Mouse (Mus musculus) midbrain, embryonic 15.5 days (tissue): ENCODE measurements around the gene Myo6. TPM values are rescaled to one million over a fixed set of nuclear protein-coding genes. Genes with fewer than 3 reads are reported as not detected.

Experiments
- ATAC-seq: fragments of 200-750 bp; cut with Nextera tagmentation; replicated peaks from 2 replicates; pipeline ENCODE4 v1.8.0; 2017; ENCODE audit warnings: moderate TSS enrichment
- H3K27ac ChIP-seq: fragments of 300-500 bp; sonication (generic); 2 replicates; pipeline ENCODE4 v1.5.1; 2015; ENCODE audit warnings: mild to moderate bottlenecking, inconsistent platforms
- H3K27me3 ChIP-seq: fragments of 300-500 bp; sonication (generic); replicated peaks from 2 replicates; pipeline ENCODE4 v1.6.1; 2015; ENCODE audit warnings: inconsistent platforms
- H3K36me3 ChIP-seq: fragments of 300-500 bp; sonication (generic); replicated peaks from 2 replicates; pipeline ENCODE4 v1.6.1; 2015; ENCODE audit warnings: inconsistent platforms
- H3K4me1 ChIP-seq: fragments of 300-500 bp; sonication (generic); 2 replicates; pipeline ENCODE4 v1.6.1; 2015; ENCODE audit warnings: inconsistent platforms
- H3K4me2 ChIP-seq: fragments of 300-500 bp; sonication (generic); 2 replicates; pipeline ENCODE4 v1.6.1; 2015; ENCODE audit warnings: inconsistent platforms, mild to moderate bottlenecking, moderate library complexity
- H3K4me3 ChIP-seq: fragments of 300-500 bp; sonication (generic); 2 replicates; pipeline ENCODE4 v1.5.1; 2015; ENCODE audit warnings: mild to moderate bottlenecking, inconsistent platforms
- H3K9ac ChIP-seq: fragments of 300-500 bp; sonication (generic); 2 replicates; pipeline ENCODE4 v1.6.1; 2015; ENCODE audit warnings: mild to moderate bottlenecking, inconsistent platforms
- H3K9me3 ChIP-seq: fragments of 300-500 bp; sonication (generic); 2 replicates; pipeline ENCODE4 v1.6.1; 2016; ENCODE audit warnings: inconsistent platforms
- WGBS: fragments of 180-500 bp; shearing (Covaris S2); methylation state at CpG from one replicate; pipeline ENCODE4 v1.1.7; 2015; ENCODE audit warnings: mixed read lengths; 5-methylcytosine and 5-hydroxymethylcytosine counted together
- polyA plus RNA-seq: library from polyadenylated mRNA; unstranded; fragments of >200 nt; fragmentation: Nextera tagmentation; extraction: Ambion mirVana; gene quantifications from 2 replicates; pipeline ENCODE4 v1.2.1, GENCODE M21; 2015

Gene Myo6
- polyA plus RNA-seq, 1 experiment from 2014 or later, result 18.1 TPM

DNA sequence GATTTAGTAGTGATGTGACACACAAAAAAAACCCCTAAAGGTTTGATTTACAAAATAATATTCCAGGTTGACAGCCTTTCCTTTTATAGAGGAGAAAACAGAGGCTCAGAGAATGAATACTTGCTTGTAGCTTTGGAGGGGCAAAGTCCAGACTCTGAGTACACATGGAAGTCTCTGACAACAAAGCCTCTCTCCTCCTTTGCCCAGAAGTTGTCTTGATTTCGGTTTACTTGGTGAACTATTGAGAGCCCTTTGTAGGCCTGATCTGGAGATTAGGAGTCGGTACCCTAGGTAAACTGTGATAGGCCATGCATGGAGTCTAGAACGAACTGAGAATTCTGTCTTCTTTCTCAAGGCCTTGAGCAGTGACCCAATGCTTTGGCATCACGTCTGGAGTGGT lies 2.3 kb downstream of the Myo6 start:
- Histone ChIP-seq H3K27ac (no peak overlapping the region), H3K36me3 (no peaks in the 10 kb centered on the region), H3K27me3 (no peaks in the 10 kb centered on the region), H3K4me1 (peaks cover 7% of the 10 kb centered on the region), H3K9me3 (no peaks in the 10 kb centered on the region; the same call in 1 of the 2 replicates), H3K9ac (no peak overlapping the region), H3K4me3 (no peak overlapping the region), H3K4me2 (no peak overlapping the region)
- ATAC-seq, result no peak
- 63% methylated on average over 4 of the region's 4 CpGs for WGBS

GRCm38 (mm10) chr9:80169551-80169950 lies 4.7 kb downstream of the Myo6 start:
- no peak for ATAC-seq
- Histone ChIP-seq H3K4me2 (no peak overlapping the region), H3K9me3 (no peaks in the 10 kb centered on the region), H3K4me3 (no peak overlapping the region), H3K4me1 (peaks cover 4% of the 10 kb centered on the region), H3K36me3 (no peaks in the 10 kb centered on the region), H3K27me3 (no peaks in the 10 kb centered on the region), H3K9ac (no peak overlapping the region), H3K27ac (no peak overlapping the region)
- 85% methylated on average over 9 of the region's 9 CpGs for WGBS

DNA sequence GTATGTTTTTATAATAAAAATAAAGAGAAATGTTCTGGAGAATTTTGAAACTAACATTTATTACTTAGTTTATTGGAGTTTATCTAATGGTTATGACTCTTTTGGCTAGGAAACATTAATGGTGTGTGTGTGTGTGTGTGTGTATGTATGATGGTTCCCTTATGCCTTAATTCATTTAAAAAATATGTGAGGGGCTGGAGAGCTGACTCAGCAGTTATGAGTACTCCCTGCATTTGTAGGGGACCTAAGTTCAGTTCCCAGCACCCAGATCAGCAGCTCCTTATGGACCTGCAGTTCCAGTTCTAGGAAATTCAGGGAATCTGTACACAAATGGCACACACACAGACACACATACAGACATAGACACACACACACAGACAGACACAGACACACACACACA lies 6.4 kb downstream of the Myo6 start:
- Histone ChIP-seq H3K36me3 (no peaks in the 10 kb centered on the region), H3K9me3 (no peaks in the 10 kb centered on the region), H3K27me3 (no peaks in the 10 kb centered on the region), H3K9ac (no peak overlapping the region), H3K27ac (no peak overlapping the region), H3K4me1 (peaks cover 4% of the 10 kb centered on the region), H3K4me2 (no peak overlapping the region), H3K4me3 (no peak overlapping the region)
- no peak for ATAC-seq

GRCm38 (mm10) chr9:80172396-80173222 lies 7.8 kb downstream of the Myo6 start:
- no peaks in the 10 kb centered on the region for H3K36me3 ChIP-seq
- no peaks in the 10 kb centered on the region for H3K27me3 ChIP-seq
- H3K4me1 ChIP-seq, result peaks cover 4% of the 10 kb centered on the region
- ATAC-seq, result no peak
- WGBS, result 62% methylated on average over 8 of the region's 8 CpGs
- no peak overlapping the region for H3K4me2 ChIP-seq
- no peak overlapping the region for H3K9ac ChIP-seq
- no peak overlapping the region for H3K4me3 ChIP-seq
- no peaks in the 10 kb centered on the region for H3K9me3 ChIP-seq
- H3K27ac ChIP-seq, result no peak overlapping the region

DNA sequence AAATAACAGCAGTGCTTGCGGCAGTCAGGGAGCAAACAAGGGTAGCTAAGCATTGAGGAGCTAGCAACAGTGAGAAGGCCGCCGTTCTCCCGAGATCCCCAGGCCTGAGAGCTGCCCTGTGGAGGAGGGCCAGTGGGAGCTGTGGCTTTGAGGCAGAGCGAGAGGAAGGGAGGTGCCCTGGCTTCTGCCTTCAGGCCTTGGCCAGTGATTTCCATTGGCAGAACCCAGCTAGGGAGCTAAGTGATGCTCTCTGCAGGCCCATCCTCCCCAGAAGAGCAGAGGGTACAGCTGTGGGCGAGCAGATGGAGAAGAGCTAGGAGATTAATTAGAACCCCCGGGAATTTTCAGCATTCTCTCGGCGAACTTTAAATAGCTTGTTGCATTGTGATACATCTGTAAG lies 8.8 kb downstream of the Myo6 start:
- no peak overlapping the region for H3K4me2 ChIP-seq
- H3K36me3 ChIP-seq, result no peaks in the 10 kb centered on the region
- no peak overlapping the region for H3K9ac ChIP-seq
- H3K9me3 ChIP-seq, result no peaks in the 10 kb centered on the region
- H3K4me3 ChIP-seq, result no peak overlapping the region
- peak; percentile 85 for ATAC-seq
- peaks cover 4% of the 10 kb centered on the region for H3K4me1 ChIP-seq
- H3K27ac ChIP-seq, result peak overlapping the region; percentile 34; the same call in 1 of the 2 replicates
- WGBS, result 25% methylated on average over 9 of the region's 9 CpGs
- H3K27me3 ChIP-seq, result no peaks in the 10 kb centered on the region

- Histone ChIP-seq H3K4me3 (no peak overlapping the region), H3K9ac (no peak overlapping the region), H3K9me3 (no peaks in the 10 kb centered on the region), H3K27ac (no peak overlapping the region), H3K27me3 (no peaks in the 10 kb centered on the region), H3K36me3 (no peaks in the 10 kb centered on the region), H3K4me2 (no peak overlapping the region), H3K4me1 (peaks cover 4% of the 10 kb centered on the region)
- WGBS, result 79% methylated on average over 13 of the region's 13 CpGs
- ATAC-seq, result no peak
These were observed 12.1 kb downstream of the Myo6 start for GRCm38 (mm10) chr9:80176696-80177478.

DNA sequence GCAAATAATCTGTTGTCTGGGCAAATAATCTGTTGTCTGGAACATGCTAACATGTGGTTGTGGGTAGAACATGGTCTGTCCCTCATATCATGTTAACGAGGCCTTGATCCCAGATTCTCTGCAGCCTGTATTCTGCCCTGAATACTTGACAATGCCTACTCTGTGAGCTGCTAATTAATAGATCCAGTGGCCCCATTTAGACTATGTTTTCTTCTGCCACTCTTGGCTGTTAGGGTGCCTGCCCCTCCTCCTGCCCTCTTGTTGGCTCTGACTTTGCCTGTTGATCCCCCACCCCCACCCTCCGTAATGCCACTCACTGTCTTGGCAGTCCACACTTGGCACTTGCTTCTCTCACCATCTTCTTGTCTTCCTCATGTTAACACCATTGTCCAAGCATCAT lies 13.8 kb downstream of the Myo6 start:
- Histone ChIP-seq H3K4me1 (peaks cover 1% of the 10 kb centered on the region), H3K36me3 (no peaks in the 10 kb centered on the region), H3K27me3 (no peaks in the 10 kb centered on the region), H3K27ac (no peak overlapping the region), H3K4me3 (no peak overlapping the region), H3K9ac (no peak overlapping the region), H3K9me3 (no peaks in the 10 kb centered on the region), H3K4me2 (no peak overlapping the region)
- WGBS, result 82% methylated on average over 2 of the region's 2 CpGs
- ATAC-seq, result 0 out of 2 replicates have a peak, but pooled peaks have one; percentile 15

GRCm38 (mm10) chr9:80179688-80180087 lies 14.9 kb downstream of the Myo6 start:
- H3K27me3 ChIP-seq, result no peaks in the 10 kb centered on the region
- no peak overlapping the region for H3K27ac ChIP-seq
- no peak overlapping the region for H3K4me3 ChIP-seq
- no peaks in the 10 kb centered on the region for H3K36me3 ChIP-seq
- no peaks in the 10 kb centered on the region for H3K9me3 ChIP-seq
- no peak overlapping the region for H3K4me2 ChIP-seq
- no peaks in the 10 kb centered on the region for H3K4me1 ChIP-seq
- WGBS, result 76% methylated on average over 4 of the region's 4 CpGs
- no peak overlapping the region for H3K9ac ChIP-seq
- no peak for ATAC-seq

- Histone ChIP-seq H3K36me3 (no peaks in the 10 kb centered on the region), H3K9me3 (no peaks in the 10 kb centered on the region), H3K27me3 (no peaks in the 10 kb centered on the region), H3K9ac (no peak overlapping the region), H3K4me3 (no peak overlapping the region), H3K27ac (no peak overlapping the region), H3K4me1 (no peaks in the 10 kb centered on the region), H3K4me2 (no peak overlapping the region)
- WGBS, result 78% methylated on average over 5 of the region's 5 CpGs
- ATAC-seq, result no peak
These were observed 15.9 kb downstream of the Myo6 start for GRCm38 (mm10) chr9:80180771-80181170.

DNA sequence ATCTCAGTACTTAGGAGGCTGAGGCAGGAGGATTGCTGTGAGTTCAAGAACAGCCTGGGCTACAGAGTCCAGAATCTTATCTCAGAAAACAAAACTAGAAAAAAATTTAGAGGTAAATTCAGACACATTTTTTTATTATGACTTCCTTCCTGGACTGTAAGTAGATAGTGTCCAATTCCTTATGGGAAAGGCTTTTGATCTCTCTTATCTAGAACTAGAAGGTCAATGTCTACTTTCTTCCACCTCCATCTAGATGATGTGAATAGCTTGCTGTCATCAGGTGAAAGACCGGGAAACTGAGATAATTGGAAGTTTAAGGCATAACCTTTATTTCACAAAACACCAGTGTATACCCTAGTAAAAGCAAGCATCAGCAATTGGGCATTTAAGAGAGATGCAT lies 16.9 kb downstream of the Myo6 start:
- Histone ChIP-seq H3K4me2 (no peak overlapping the region), H3K4me3 (no peak overlapping the region), H3K9me3 (no peaks in the 10 kb centered on the region), H3K27me3 (no peaks in the 10 kb centered on the region), H3K27ac (no peak overlapping the region), H3K36me3 (no peaks in the 10 kb centered on the region), H3K4me1 (no peaks in the 10 kb centered on the region), H3K9ac (no peak overlapping the region)
- WGBS, result 89% methylated on average over 1 of the region's 1 CpGs
- no peak for ATAC-seq

- Histone ChIP-seq H3K9ac (no peak overlapping the region), H3K9me3 (no peaks in the 10 kb centered on the region), H3K4me1 (no peaks in the 10 kb centered on the region), H3K27ac (no peak overlapping the region), H3K27me3 (no peaks in the 10 kb centered on the region), H3K4me3 (no peak overlapping the region), H3K36me3 (no peaks in the 10 kb centered on the region), H3K4me2 (no peak overlapping the region)
- no peak for ATAC-seq
- WGBS, result 65% methylated on average over 5 of the region's 5 CpGs
These were observed 19.3 kb downstream of the Myo6 start for GRCm38 (mm10) chr9:80184138-80184537.

DNA sequence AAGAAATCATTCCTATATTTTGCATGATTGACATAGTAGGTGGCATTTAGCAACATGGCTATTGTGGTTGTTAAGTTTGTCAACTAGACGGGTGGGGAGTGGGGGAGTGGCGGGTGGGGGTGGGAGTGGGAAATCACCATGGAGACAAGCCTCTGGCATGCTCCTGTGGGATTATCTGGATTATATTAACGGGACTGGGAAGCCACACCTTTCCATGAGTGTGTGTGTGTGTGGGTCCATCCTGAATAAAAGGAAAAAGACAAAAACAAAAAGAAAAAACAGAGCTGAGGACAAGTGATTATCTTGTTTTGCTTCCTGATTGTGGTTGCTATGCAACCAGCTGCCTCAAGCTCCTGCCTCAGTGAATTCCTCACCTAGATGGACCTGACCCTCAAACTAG lies 20.9 kb downstream of the Myo6 start:
- Histone ChIP-seq H3K9ac (no peak overlapping the region), H3K4me1 (no peaks in the 10 kb centered on the region), H3K4me3 (no peak overlapping the region), H3K9me3 (no peaks in the 10 kb centered on the region), H3K4me2 (no peak overlapping the region), H3K27ac (no peak overlapping the region), H3K27me3 (no peaks in the 10 kb centered on the region), H3K36me3 (no peaks in the 10 kb centered on the region)
- 37% methylated on average over 3 of the region's 3 CpGs for WGBS
- ATAC-seq, result no peak; the same call in 1 of the 2 replicates
